ENCODE assay signal across 35 mouse cellular contexts in genomic region chr1:131698770-131699169, GRCm38 (mm10). TPM values are rescaled to one million over a fixed set of nuclear protein-coding genes. Genes with fewer than 3 reads are reported as not detected.
"Had no signal": no experiment of that assay in that cellular context is flagged by ENCODE, and none has a peak within 500 bp of the region (broad histone marks: within the 10 kb centered on the region; RNA-seq: fewer than 3 reads in every experiment).

No protein-coding gene starts in this region.

- ATAC-seq: liver, embryonic 12.5 days; liver, postnatal 0 days; lung, postnatal 0 days; midbrain, embryonic 13.5 days; midbrain, embryonic 15.5 days; midbrain, embryonic 16.5 days had no signal

- H3K36me3 ChIP-seq: limb, embryonic 10.5 days; limb, embryonic 12.5 days; limb, embryonic 13.5 days; limb, embryonic 15.5 days; liver, embryonic 12.5 days; liver, embryonic 13.5 days; liver, embryonic 15.5 days; lung, embryonic 15.5 days; midbrain, embryonic 10.5 days; midbrain, embryonic 12.5 days; midbrain, embryonic 13.5 days; midbrain, embryonic 15.5 days had no signal

- H3K4me2 ChIP-seq: limb, embryonic 12.5 days; limb, embryonic 13.5 days; limb, embryonic 15.5 days; liver, embryonic 12.5 days; liver, embryonic 13.5 days; liver, embryonic 15.5 days; lung, embryonic 14.5 days; lung, embryonic 15.5 days; midbrain, embryonic 11.5 days; midbrain, embryonic 12.5 days; midbrain, embryonic 13.5 days; midbrain, embryonic 15.5 days had no signal

- H3K4me1 ChIP-seq: limb, embryonic 10.5 days; limb, embryonic 12.5 days; limb, embryonic 13.5 days; limb, embryonic 15.5 days; liver, embryonic 13.5 days; liver, embryonic 15.5 days; lung, embryonic 15.5 days; midbrain, embryonic 10.5 days; midbrain, embryonic 12.5 days; midbrain, embryonic 13.5 days; midbrain, embryonic 15.5 days had no signal

- H3K9ac ChIP-seq: limb, embryonic 12.5 days; limb, embryonic 13.5 days; limb, embryonic 15.5 days; liver, embryonic 12.5 days; liver, embryonic 13.5 days; liver, embryonic 14.5 days; liver, embryonic 15.5 days; liver, postnatal 0 days; lung, embryonic 14.5 days; lung, embryonic 15.5 days; midbrain, embryonic 12.5 days; midbrain, embryonic 13.5 days; midbrain, embryonic 15.5 days had no signal

- H3K27me3 ChIP-seq: limb, embryonic 12.5 days; limb, embryonic 13.5 days; limb, embryonic 15.5 days; liver, embryonic 12.5 days; liver, embryonic 13.5 days; liver, embryonic 15.5 days; lung, embryonic 15.5 days; midbrain, embryonic 12.5 days; midbrain, embryonic 13.5 days; midbrain, embryonic 15.5 days had no signal

- H3K4me3 ChIP-seq: left cerebral cortex, adult 2 months; limb, embryonic 10.5 days; limb, embryonic 12.5 days; limb, embryonic 13.5 days; limb, embryonic 15.5 days; liver, embryonic 12.5 days; liver, embryonic 13.5 days; liver, embryonic 15.5 days; lung, embryonic 15.5 days; megakaryocyte, embryonic 14.5 days; midbrain, embryonic 10.5 days; midbrain, embryonic 12.5 days; midbrain, embryonic 13.5 days; midbrain, embryonic 15.5 days; myocyte had no signal

- DNase-seq: left cerebral cortex, postnatal 4 days; liver; liver, embryonic 13.5 days; liver, postnatal 0 days; lung, adult 18-20 months; lung, adult 2 months; lung, embryonic 14.5 days; lung, postnatal 10 days; lung, postnatal 14 days; lung, postnatal 36 days; lung, postnatal 4 days; midbrain, embryonic 14.5 days had no signal

- H3K9me3 ChIP-seq: limb, embryonic 10.5 days; limb, embryonic 12.5 days; limb, embryonic 13.5 days; limb, embryonic 15.5 days; liver, embryonic 12.5 days; liver, embryonic 13.5 days; liver, embryonic 15.5 days; lung, embryonic 15.5 days; megakaryocyte, embryonic 14.5 days; midbrain, embryonic 10.5 days; midbrain, embryonic 12.5 days; midbrain, embryonic 13.5 days; midbrain, embryonic 15.5 days had no signal

- H3K27ac ChIP-seq: left cerebral cortex, adult 2 months; limb, embryonic 10.5 days; limb, embryonic 12.5 days; limb, embryonic 13.5 days; limb, embryonic 15.5 days; liver, embryonic 12.5 days; liver, embryonic 13.5 days; liver, embryonic 14.5 days; liver, embryonic 15.5 days; lung, embryonic 15.5 days; midbrain, embryonic 10.5 days; midbrain, embryonic 12.5 days; midbrain, embryonic 13.5 days; midbrain, embryonic 15.5 days had no signal

RNA-seq across cellular contexts. Expression of gene Slc26a9, which starts 45.1 kb away (rescaled TPM):
- total RNA-seq: megakaryocyte, adult 5-6 weeks; megakaryocyte-erythroid progenitor cell, adult 5-6 weeks; monocyte, adult 5-6 weeks had no signal
- polyA plus RNA-seq: limb, embryonic 10.5 days; limb, embryonic 11.5 days; limb, embryonic 12.5 days; limb, embryonic 13.5 days; liver, embryonic 12.5 days; liver, embryonic 13.5 days; liver, embryonic 15.5 days; liver, postnatal 0 days; midbrain, embryonic 10.5 days; midbrain, embryonic 11.5 days; midbrain, embryonic 12.5 days; myocyte; neural tube, embryonic 11.5 days had no signal
